In genomic region chr17:63157019-63157418, GRCm38 (mm10) we compare ENCODE assay signal across 16 mouse cellular contexts.
"Had no signal": no experiment of that assay in that cellular context is flagged by ENCODE, and none has a peak within 500 bp of the region (broad histone marks: within the 10 kb centered on the region; RNA-seq: fewer than 3 reads in every experiment).

No protein-coding gene starts in this region.

- H3K9me3 ChIP-seq: midbrain, embryonic 10.5 days; midbrain, embryonic 12.5 days; neural tube, embryonic 12.5 days had no signal

- H3K4me3 ChIP-seq: midbrain, embryonic 10.5 days; midbrain, embryonic 12.5 days; myocyte; neural tube, embryonic 12.5 days had no signal

- H3K4me2 ChIP-seq: lung, embryonic 14.5 days; midbrain, embryonic 12.5 days; neural tube, embryonic 12.5 days had no signal

- DNase-seq: lung, adult 18-20 months; lung, embryonic 14.5 days; lung, postnatal 10 days; lung, postnatal 4 days; right cerebral cortex, postnatal 14 days; right cerebral cortex, postnatal 4 days; spleen, adult 18-20 months; thymus, adult 18-20 months; thymus, postnatal 25 days; thymus, postnatal 4 days had no signal

- ATAC-seq: midbrain, embryonic 16.5 days had no signal

- H3K36me3 ChIP-seq: midbrain, embryonic 10.5 days; midbrain, embryonic 12.5 days; neural tube, embryonic 12.5 days had no signal

- H3K27ac ChIP-seq: liver, embryonic 14.5 days; midbrain, embryonic 10.5 days; midbrain, embryonic 12.5 days; neural tube, embryonic 12.5 days had no signal

- H3K9ac ChIP-seq: liver, embryonic 14.5 days; lung, embryonic 14.5 days; midbrain, embryonic 12.5 days; neural tube, embryonic 12.5 days had no signal
